Mouse (Mus musculus) liver, adult 2 months (tissue): ENCODE results near the gene Gpr45. TPM values are rescaled to one million over a fixed set of nuclear protein-coding genes. Genes with fewer than 3 reads are reported as not detected.
A peak's percentile ranks its signal among the peaks of the same experiment; 100 is the strongest.

Experiments used
- DNase-seq: peaks from one replicate; pipeline ENCODE4 v3.0.0-alpha.2; 2011; ENCODE audit warnings: low read depth, low spot score; ENCODE audit errors: extremely low read depth
- H3K27ac ChIP-seq: fragments of 200-500 bp; replicated peaks from 2 replicates; pipeline ENCODE4 v1.5.1; 2012; ENCODE audit warnings: low read depth, mild to moderate bottlenecking, control low read depth, inconsistent platforms, low read length; ENCODE audit not compliant: insufficient read depth
- H3K27me3 ChIP-seq: fragments of 200-500 bp; 2 replicates; pipeline ENCODE4 v1.6.1; 2012; ENCODE audit warnings: mild to moderate bottlenecking, moderate library complexity, low read length, inconsistent platforms; ENCODE audit not compliant: control insufficient read depth, insufficient read depth
- H3K36me3 ChIP-seq: fragments of 200-500 bp; 2 replicates; pipeline ENCODE4 v1.6.1; 2012; ENCODE audit warnings: low read length, inconsistent platforms; ENCODE audit not compliant: control insufficient read depth, insufficient read depth
- H3K4me1 ChIP-seq: fragments of 200-500 bp; 2 replicates; pipeline ENCODE4 v1.6.1; 2011; ENCODE audit warnings: low read length; ENCODE audit not compliant: control insufficient read depth, insufficient read depth
- H3K4me3 ChIP-seq: fragments of 200-500 bp; 2 replicates; pipeline ENCODE4 v1.5.1; 2011; ENCODE audit warnings: low read depth, mild to moderate bottlenecking, control low read depth, low read length, moderate library complexity; ENCODE audit not compliant: insufficient read depth
- H3K79me2 ChIP-seq: fragments of 200-500 bp; 2 replicates; pipeline ENCODE4 v1.6.1; 2012; ENCODE audit warnings: inconsistent platforms, mild to moderate bottlenecking, low read length, moderate library complexity; ENCODE audit not compliant: control insufficient read depth, insufficient read depth
- H3K9ac ChIP-seq: fragments of 200-500 bp; 2 replicates; pipeline ENCODE4 v1.6.1; 2012; ENCODE audit warnings: low read depth, mild to moderate bottlenecking, control low read depth, inconsistent platforms, low read length
- CTCF ChIP-seq: fragments of 200-500 bp; IDR thresholded peaks from 2 replicates; pipeline ENCODE4 v1.5.1; 2011; ENCODE audit warnings: low read depth, low read length, control low read depth
- POLR2A ChIP-seq: fragments of 200-500 bp; IDR thresholded peaks from 2 replicates; pipeline ENCODE4 v1.6.1; 2011; ENCODE audit warnings: low read length, control low read depth; ENCODE audit not compliant: insufficient read depth; ENCODE audit errors: extremely low read depth
- WGBS: fragments of 180-500 bp; shearing (Covaris S2); methylation state at CpG from one replicate; pipeline ENCODE4 v1.1.7; 2018; 5-methylcytosine and 5-hydroxymethylcytosine counted together
- polyA plus RNA-seq: library from polyadenylated mRNA; depleted of rRNA; stranded (reverse); fragments of >200 nt; gene quantifications from 2 replicates; pipeline ENCODE4 v1.2.3, GENCODE M21; 2012
- total RNA-seq: library from RNA; depleted of rRNA; stranded (reverse); fragments of >200 nt; gene quantifications from 2 replicates; pipeline ENCODE4 v1.2.3, GENCODE M21; 2014

The Gpr45 gene
- total and polyA plus RNA-seq, 2 experiments, result not detected

DNA sequence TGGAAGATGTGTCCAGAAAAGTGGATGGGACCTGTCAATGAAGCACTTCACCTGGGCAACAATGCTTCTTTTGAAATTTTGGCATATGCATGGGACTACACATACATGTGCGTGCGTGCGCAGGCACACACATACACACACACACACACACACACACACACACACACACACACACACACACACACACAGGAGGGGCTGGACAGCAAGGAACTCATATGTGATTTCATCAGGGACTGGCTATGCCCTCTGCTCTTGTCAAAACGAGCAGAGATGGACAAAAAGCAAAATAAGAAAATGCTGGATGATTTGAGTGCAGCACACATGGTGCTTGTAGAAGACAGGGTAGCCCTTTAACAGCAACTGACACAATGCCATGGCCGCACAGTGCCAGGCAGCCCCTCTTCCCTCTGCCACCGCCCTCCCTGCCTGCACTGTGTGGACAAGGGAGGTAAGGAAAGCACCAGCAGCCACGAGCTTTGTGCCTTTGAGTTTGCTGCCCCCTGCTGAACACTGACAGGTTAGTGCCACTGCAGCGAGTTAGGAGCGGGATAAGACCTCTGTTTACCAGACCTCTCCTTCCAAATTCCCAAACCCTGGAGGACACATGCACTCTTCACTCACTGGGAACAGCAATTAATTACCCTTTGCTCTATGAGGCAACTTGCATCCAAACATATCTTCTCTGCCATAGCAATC is 113.1 kb downstream of the Gpr45 start:
- Histone ChIP-seq H3K79me2 (no peaks in the 10 kb centered on the region), H3K4me3 (no peak overlapping the region), H3K36me3 (peaks cover 39% of the 10 kb centered on the region), H3K27me3 (no peaks in the 10 kb centered on the region), H3K27ac (no peak overlapping the region), H3K9ac (no peak overlapping the region), H3K4me1 (no peaks in the 10 kb centered on the region)
- DNase-seq, result peak; percentile 78
- peak; percentile 80 for TF ChIP-seq CTCF
- TF ChIP-seq POLR2A, result no peak
- WGBS, result 71% methylated on average over 9 of the region's 9 CpGs

DNA sequence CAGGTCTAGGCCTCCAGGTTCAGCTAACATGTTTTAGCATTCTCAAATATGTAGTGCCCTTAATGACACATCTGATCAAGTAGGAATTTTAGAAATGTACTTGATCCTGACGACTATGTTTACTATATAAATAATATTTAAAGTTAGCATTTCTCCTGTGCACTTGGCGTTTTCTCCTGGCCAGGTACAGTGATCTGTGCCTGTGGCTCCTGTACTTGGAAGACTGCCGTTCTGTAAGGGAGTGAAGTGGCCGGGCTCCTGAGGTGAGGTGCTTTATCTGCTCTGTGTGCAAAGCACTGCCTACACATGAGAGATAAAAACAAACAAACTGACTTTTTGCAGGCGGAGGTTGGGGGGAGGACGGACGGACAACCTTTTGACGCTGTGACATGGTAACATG is 113.9 kb downstream of the Gpr45 start:
- Histone ChIP-seq H3K4me1 (no peaks in the 10 kb centered on the region), H3K79me2 (no peaks in the 10 kb centered on the region), H3K36me3 (peaks cover 41% of the 10 kb centered on the region), H3K4me3 (no peak overlapping the region), H3K27me3 (no peaks in the 10 kb centered on the region), H3K27ac (no peak overlapping the region), H3K9ac (no peak overlapping the region)
- WGBS, result 86% methylated on average over 8 of the region's 8 CpGs
- TF ChIP-seq POLR2A (no peak), CTCF (no peak)
- no peak for DNase-seq

DNA sequence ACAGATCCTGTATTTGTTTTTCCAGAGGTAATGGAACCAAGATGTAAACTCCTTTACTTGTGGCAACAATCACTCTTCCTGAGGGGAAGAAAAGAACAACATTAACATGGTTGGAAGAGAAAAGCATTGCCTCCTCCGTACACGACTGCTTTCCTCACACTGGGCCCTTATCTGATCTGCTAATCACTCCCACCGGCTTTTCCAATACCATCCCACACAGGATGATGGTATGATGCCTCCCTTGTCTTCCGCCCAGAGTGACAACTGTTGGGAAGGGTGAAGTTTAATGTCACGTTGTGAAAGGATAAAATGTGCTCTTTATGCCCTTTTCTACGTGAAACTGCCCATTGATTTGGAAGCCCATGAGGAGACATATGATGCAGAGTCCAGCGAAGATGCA is 114.9 kb downstream of the Gpr45 start:
- H3K4me3 ChIP-seq, result no peak overlapping the region
- H3K9ac ChIP-seq, result no peak overlapping the region
- WGBS, result 82% methylated on average over 7 of the region's 7 CpGs
- no peaks in the 10 kb centered on the region for H3K27me3 ChIP-seq
- TF ChIP-seq POLR2A (no peak), CTCF (no peak)
- peaks cover 41% of the 10 kb centered on the region for H3K36me3 ChIP-seq
- H3K79me2 ChIP-seq, result no peaks in the 10 kb centered on the region
- no peak for DNase-seq
- no peak overlapping the region for H3K27ac ChIP-seq
- H3K4me1 ChIP-seq, result no peaks in the 10 kb centered on the region

DNA sequence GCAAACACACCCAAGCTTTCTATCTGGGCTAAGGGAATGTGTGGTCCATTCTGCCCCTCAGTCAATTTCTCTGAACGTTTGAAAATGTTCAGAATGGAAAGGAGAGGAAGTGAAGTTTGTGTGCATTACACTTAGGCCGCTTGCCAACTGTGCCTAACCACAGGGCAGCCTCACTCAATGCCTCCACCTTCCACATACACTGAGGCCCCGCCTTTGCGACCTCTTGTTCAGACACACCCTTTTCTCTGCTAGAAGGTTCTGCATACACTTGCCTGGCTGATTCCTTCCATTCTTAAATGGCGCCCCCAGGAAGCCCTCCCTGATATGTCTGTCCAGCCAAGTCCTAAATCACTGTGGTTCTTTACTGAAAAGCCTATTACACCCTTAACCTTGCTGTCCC is 118.1 kb downstream of the Gpr45 start:
- Histone ChIP-seq H3K27me3 (no peaks in the 10 kb centered on the region), H3K4me3 (no peak overlapping the region), H3K9ac (no peak overlapping the region), H3K4me1 (no peaks in the 10 kb centered on the region), H3K79me2 (no peaks in the 10 kb centered on the region), H3K36me3 (peaks cover 46% of the 10 kb centered on the region), H3K27ac (no peak overlapping the region)
- no peak for DNase-seq
- 78% methylated on average over 5 of the region's 5 CpGs for WGBS
- TF ChIP-seq POLR2A, result no peak
- no peak for TF ChIP-seq CTCF

DNA sequence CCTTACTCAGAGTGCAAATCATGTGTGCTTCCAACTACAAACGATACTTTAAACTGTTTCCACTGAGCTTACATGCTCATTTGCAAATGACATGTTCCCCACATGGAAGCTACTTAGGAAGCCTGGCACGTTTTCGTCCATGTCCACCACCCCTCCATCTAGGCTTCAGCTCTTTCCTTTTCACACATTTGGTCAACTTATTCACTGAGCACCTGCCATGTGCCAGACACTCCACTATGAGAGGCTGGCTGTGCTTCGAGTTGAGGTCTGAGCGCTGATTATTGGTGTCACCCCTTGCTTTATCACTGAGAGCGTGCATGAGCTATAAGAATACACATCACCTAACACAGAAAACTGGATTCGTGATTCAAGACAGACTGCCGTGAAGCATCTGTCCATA is 119.4 kb downstream of the Gpr45 start:
- Histone ChIP-seq H3K79me2 (peaks cover 3% of the 10 kb centered on the region), H3K36me3 (peaks cover 36% of the 10 kb centered on the region), H3K9ac (no peak overlapping the region), H3K27me3 (no peaks in the 10 kb centered on the region), H3K4me1 (no peaks in the 10 kb centered on the region), H3K4me3 (no peak overlapping the region), H3K27ac (no peak overlapping the region)
- TF ChIP-seq POLR2A (no peak), CTCF (no peak)
- WGBS, result 94% methylated on average over 8 of the region's 8 CpGs
- DNase-seq, result no peak

DNA sequence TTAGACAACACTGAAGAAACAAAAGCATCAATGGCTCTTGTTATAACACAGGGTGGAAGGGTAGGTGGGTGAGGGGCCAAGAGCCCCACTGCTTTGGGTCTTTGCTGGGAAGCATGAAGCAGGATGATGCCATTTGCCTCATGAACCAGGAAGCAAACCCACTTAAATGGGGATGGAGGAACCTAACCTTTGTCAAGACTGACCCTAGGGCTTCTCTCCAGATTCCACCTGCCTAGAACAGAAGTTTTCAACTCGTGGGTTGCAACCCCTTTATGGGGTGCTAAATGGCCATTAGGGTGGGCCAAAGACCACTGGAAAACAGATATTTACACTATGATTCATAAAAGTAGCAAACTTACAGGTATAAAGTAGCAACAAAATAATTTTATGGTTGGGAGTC is 119.9 kb downstream of the Gpr45 start:
- Histone ChIP-seq H3K36me3 (peaks cover 30% of the 10 kb centered on the region), H3K27me3 (no peaks in the 10 kb centered on the region), H3K79me2 (peaks cover 8% of the 10 kb centered on the region), H3K9ac (no peak overlapping the region), H3K4me1 (no peaks in the 10 kb centered on the region), H3K27ac (no peak overlapping the region), H3K4me3 (no peak overlapping the region)
- no peak for DNase-seq
- WGBS, result 79% methylated on average over 1 of the region's 1 CpGs
- TF ChIP-seq CTCF (no peak), POLR2A (no peak)
